Mouse (Mus musculus) large intestine, adult 2 months (tissue): ENCODE results near the gene Abi3. TPM values are rescaled to one million over a fixed set of nuclear protein-coding genes. Genes with fewer than 3 reads are reported as not detected.

Experiments
- DNase-seq: peaks from one replicate; pipeline ENCODE4 v3.0.0-alpha.2; 2012; ENCODE audit warnings: low read depth, low spot score
- WGBS: fragments of 180-500 bp; shearing (Covaris S2); methylation state at CpG from one replicate; pipeline ENCODE4 v1.1.7; 2018; 5-methylcytosine and 5-hydroxymethylcytosine counted together
- polyA plus RNA-seq: library from polyadenylated mRNA; depleted of rRNA; stranded (reverse); fragments of >200 nt; gene quantifications from 2 replicates; pipeline ENCODE4 v1.2.3, GENCODE M21; 2012

Gene Abi3
- polyA plus RNA-seq, 1 experiment = 37.9 TPM

DNA sequence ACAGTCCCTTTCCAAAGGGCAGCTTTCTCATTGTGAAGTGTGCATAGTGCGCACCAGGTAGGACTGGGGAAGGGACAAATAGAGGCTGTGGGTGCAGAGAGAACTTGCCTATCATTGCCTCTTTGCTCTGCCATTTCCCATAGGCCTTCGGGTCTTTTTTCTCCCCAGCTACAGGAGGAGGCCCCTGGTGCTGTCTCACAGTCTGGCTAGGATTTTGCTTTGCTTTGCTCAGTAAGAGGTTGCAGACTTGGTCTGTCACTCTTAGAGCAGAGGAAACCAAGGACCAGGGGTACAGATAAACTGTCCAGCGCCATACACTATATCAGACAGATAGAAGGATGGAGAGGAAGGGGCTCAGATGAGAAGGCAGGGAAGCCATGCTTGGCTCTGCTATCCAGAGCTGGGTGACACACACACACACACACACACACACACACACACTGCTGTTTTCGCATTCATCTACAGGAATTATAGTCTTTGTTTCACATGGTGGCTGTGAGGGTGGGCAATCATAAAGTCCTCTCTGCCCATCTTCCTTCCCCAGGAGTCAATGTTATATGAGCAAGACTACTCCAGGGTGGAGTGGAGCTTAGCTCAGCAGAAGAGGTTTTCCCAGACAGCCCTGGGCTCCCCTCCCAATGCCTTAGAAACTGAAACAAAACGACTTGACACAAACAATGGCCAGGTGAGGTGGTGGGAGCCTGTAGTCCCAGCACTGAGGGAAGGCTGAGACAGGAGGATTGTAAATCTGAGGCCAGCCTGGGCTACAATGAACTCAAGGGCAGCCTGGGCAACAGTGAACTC, 1.4 kb downstream of the Abi3 start:
- no peak for DNase-seq
- 65% methylated on average over 5 of the region's 5 CpGs for WGBS

- 81% methylated on average over 8 of the region's 8 CpGs for whole genome bisulfite sequencing
- DNase-seq = no peak
Measured at GRCm38 (mm10) chr11:95838999-95839868, 3.0 kb downstream of the Abi3 start.

DNA sequence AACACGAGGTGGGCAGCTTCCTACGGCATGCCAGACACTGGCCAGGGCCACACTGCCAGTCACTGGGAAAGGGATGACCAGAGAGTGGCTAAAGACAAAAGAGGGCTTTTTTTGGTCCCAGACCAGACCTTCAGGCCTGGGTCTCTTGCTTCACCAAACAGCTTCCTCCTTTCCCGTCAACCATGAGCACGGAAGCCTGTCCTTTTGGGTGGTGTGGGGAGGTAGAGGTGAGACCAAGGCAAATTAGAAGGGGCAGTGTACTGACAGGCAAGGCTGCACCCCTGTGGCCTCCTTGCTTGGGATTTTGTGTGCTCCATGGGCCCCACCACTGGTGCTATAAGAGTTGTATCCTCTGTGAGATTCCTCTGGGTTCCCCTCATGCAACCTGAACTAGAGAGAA, 3.7 kb downstream of the Abi3 start:
- WGBS = 81% methylated on average over 4 of the region's 4 CpGs
- DNase-seq = no peak

DNA sequence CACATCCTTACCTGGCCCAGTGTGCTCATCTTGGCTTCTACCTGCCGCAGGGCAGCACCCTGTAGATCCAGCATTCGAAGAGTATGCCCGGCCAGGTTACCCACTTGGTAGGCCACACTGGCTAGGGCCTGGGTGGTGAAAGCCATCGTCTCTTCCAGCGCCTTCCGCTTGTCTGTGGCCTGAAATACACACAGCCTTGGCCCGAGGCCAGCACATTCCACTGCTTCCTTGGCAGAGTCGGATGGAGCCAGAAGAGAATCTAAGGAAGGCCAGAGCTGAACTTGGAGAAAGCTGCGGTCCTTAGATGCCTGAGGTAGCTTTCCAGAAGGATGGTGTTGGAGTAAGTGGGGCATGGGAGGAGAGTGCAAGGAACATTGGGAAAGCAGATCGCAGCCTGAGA, 5.2 kb downstream of the Abi3 start, which contains the start of gene Gngt2:
TSS of gene Gngt2 (plus strand) at position 158 of the 400 bp plus-strand sequence.
- 14% methylated on average over 10 of the region's 10 CpGs for WGBS

DNA sequence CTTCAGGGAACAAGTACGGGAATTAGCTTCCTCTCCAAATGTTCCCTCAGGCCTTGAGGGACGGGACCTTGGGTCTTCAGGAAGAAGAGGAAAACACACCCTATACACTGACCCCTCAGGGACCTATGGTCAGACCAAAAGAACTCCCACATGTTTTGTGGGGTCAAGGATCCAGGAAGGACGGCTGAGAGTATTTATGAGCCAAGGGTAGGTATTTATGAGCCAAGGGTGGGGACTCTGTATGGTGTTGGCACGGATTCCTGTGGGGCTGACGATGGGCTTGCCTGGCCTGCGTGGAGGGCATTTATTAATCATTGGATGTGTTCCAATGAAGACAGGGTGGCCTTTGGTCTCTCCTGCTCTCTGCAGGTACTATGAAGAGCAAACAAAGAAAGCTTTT, 5.8 kb downstream of the Abi3 start:
- DNase-seq = no peak
- WGBS = 25% methylated on average over 6 of the region's 6 CpGs

More for the DNA sequence above, 5.2 kb downstream of the Abi3 start, which contains the start of gene Gngt2:
- DNase-seq = no peak

GRCm38 (mm10) chr11:95835832-95836231, 6.4 kb downstream of the Abi3 start:
- WGBS = 39% methylated on average over 6 of the region's 6 CpGs
- DNase-seq = no peak

GRCm38 (mm10) chr11:95834742-95835710, 7.2 kb downstream of the Abi3 start:
- WGBS = 31% methylated on average over 15 of the region's 15 CpGs
- no peak for DNase-seq

DNA sequence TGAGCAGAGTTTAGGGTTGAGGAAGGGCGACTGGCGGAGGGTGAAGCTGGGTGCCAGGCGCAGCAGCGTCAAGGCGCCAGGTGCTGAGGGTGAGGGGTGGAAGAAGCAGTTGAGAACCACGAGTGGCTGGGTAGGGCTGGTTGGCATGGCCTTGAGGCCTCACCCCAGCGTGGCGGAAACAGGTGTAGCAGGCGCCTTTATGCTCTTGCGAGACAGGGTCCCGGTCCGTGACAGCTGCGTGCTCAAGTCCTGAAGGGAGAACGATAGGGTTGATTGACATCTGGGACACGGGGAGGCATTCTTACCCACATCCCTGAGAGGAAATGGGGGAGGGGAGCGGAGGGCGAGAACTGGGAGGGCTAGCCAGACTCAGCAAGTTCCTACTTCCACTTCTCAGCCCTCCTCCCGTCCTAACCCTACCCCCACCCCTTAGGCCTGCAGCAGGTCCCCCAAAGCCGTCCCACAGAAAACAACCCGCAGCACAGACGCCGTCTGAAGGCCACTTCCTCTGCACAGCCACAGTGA, 8.1 kb downstream of the Abi3 start:
- DNase-seq = no peak
- WGBS = 12% methylated on average over 22 of the region's 22 CpGs

DNA sequence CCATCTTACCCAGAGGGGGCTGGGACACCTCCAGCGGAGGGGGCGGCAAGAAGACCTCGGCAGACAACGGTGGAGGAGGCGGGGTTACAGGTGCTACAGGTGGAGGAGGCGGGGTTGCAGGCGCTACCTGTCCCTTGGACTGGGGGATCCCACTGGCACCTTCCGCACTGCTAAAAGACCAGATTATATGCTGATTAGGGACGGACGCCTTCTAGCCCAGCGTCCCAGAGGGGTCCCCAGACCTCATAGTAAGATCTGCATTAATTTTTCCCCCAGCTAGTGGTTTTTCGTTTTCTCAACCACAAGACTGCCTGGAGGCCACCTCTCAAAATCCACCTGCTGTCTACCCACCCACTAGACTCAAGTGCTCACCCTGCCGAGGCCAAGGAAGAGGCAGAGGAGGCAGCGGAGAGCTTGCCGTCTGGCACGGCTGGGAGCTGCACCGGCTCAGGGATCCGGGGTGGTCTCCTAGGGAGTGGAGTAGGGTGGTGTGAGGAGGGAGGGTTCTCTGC, 8.6 kb downstream of the Abi3 start:
- DNase-seq = no peak
- 21% methylated on average over 18 of the region's 18 CpGs for WGBS

- 62% methylated on average over 8 of the region's 8 CpGs for WGBS
- no peak for DNase-seq
Measured at GRCm38 (mm10) chr11:95833006-95833570, 9.2 kb downstream of the Abi3 start.

DNA sequence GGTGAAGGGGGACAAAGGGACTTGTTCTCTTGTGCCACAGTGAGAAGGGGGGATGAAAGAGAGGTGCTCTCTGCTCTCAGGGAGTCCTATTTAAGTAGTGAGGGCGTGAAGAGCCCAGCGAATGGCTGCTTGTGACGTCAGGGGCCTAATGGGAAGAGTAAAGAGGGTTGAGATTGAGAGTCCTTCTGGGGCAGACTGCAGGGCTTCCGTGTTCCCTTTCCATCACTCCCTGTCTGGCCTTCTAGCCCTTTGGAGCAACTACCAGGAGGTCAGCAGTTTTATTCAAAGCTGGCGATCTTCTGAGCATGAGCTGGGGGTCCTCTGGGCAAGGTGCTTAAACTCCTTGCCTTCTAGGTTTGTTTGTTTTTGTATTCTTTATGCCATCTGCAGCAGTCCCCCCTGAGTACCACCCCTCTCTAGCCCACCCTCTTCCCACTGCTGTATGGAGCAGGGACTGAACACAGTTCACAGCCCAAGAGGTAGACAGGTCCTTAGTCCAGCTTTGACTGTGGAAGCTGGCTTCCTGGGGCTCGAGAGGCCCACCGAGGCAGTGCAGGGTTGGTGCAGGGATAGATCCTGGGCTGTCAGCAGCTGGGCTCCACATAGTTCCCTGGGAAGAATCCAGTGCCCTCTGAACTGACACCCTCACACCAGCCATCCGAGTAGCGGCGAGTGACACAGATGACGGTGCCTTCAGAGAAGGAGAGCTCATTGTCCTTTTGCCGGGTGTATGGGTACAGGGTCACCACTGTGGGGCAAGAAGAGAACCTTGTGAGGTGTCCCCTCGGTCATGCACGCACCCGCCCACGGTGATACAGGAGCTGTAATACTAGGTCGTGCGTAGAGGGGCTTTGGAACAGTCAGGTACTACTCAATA, 9.9 kb downstream of the Abi3 start:
- 88% methylated on average over 18 of the region's 18 CpGs for WGBS
- no peak for DNase-seq

GRCm38 (mm10) chr11:95831641-95832040, 10.6 kb downstream of the Abi3 start:
- DNase-seq = no peak

GRCm38 (mm10) chr11:95831276-95831619, 11.0 kb downstream of the Abi3 start:
- DNase-seq = no peak
- WGBS = 22% methylated on average over 10 of the region's 10 CpGs

More at GRCm38 (mm10) chr11:95831641-95832040, 10.6 kb downstream of the Abi3 start:
- WGBS = 51% methylated on average over 15 of the region's 15 CpGs

DNA sequence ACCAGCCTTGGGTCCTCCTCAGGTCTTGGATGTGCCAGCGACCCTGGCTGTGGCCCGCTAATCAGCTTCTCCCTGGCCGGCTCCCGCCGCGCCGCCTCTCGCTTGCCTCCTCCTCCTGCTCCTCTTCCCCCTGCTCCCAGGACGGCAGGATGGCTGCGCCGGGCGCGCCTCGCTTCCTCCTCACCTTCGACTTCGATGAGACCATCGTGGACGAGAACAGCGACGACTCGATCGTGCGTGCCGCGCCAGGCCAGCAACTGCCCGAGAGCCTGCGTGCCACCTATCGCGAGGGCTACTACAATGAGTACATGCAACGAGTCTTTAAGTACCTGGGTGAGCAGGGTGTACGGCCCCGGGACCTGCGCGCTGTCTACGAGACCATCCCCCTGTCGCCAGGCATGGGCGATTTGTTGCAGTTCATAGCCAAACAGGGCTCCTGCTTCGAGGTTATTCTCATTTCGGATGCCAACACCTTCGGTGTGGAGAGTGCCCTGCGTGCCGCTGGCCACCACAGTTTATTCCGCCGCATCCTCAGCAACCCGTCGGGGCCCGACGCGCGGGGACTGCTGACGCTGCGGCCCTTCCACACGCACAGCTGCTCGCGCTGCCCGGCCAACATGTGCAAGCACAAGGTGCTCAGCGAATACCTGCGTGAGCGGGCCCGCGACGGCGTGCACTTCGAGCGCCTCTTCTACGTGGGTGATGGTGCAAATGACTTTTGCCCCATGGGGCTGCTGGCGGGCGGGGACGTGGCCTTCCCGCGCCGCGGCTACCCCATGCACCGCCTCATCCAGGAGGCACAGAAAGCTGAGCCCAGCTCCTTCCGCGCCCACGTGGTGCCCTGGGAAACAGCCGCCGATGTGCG, 11.6 kb downstream of the Abi3 start:
- no peak for DNase-seq
- 22% methylated on average over 80 of the region's 80 CpGs for WGBS

- DNase-seq = no peak
- WGBS = 75% methylated on average over 4 of the region's 4 CpGs
Measured at GRCm38 (mm10) chr11:95829526-95830050, 12.7 kb downstream of the Abi3 start.

GRCm38 (mm10) chr11:95828181-95828964, 13.9 kb downstream of the Abi3 start:
- WGBS = 55% methylated on average over 11 of the region's 11 CpGs
- no peak for DNase-seq
